Mouse (Mus musculus) CH12.LX (cell line): ENCODE measurements around the gene Bcas1. TPM values are rescaled to one million over a fixed set of nuclear protein-coding genes. Genes with fewer than 3 reads are reported as not detected.

Experiments used
- DNase-seq: peaks from one replicate; pipeline ENCODE4 v3.0.0-alpha.2; 2013; ENCODE audit errors: extremely low read depth
- H3K27ac ChIP-seq: 2 replicates; pipeline ENCODE4 v1.5.1; 2012; ENCODE audit warnings: low read depth, mild to moderate bottlenecking, control low read depth, moderate library complexity; ENCODE audit not compliant: insufficient read depth
- H3K27me3 ChIP-seq: replicated peaks from 2 replicates; pipeline ENCODE3; 2012; ENCODE audit warnings: inconsistent platforms
- H3K36me3 ChIP-seq, 2 experiments: replicated peaks in 1 of 2; 2 replicates each; pipeline versions ENCODE3 to v1.6.1; 2012; ENCODE audit warnings: inconsistent platforms in 1 of 2, low read length in 1 of 2, mild to moderate bottlenecking in 1 of 2, mixed read lengths in 1 of 2, moderate library complexity in 1 of 2; ENCODE audit not compliant: control insufficient read depth in 1 of 2, insufficient read depth in 1 of 2
- H3K4me1 ChIP-seq, 2 experiments: 2 replicates each; pipeline ENCODE4 v1.6.1; 2012; ENCODE audit warnings: inconsistent platforms in 1 of 2, moderate library complexity in 1 of 2; ENCODE audit not compliant: insufficient read depth in 2 of 2, control insufficient read depth in 1 of 2
- H3K4me2 ChIP-seq: 2 replicates; pipeline ENCODE4 v1.6.1; 2012; ENCODE audit warnings: low read depth, mild to moderate bottlenecking, control low read depth; ENCODE audit not compliant: poor library complexity, insufficient read depth, severe bottlenecking
- H3K4me3 ChIP-seq, 3 experiments: fragments of 150-350 bp in 1 of 3; sonication (generic) in 1 of 3; replicated peaks in 1 of 3; 2 replicates each; pipeline versions ENCODE3 to v1.5.1; 2011 to 2012; ENCODE audit warnings: low read depth in 2 of 3, low read length in 2 of 3, mild to moderate bottlenecking in 2 of 3, moderate library complexity in 2 of 3, control low read depth in 1 of 3, improper control_type of control experiment in 1 of 3, inconsistent platforms in 1 of 3, mixed read lengths in 1 of 3; ENCODE audit not compliant: poor library complexity in 1 of 3
- H3K79me2 ChIP-seq: replicated peaks from 2 replicates; pipeline ENCODE4 v1.6.1; 2012; ENCODE audit warnings: mild to moderate bottlenecking, moderate library complexity; ENCODE audit not compliant: control insufficient read depth, poor library complexity, insufficient read depth, severe bottlenecking; ENCODE audit errors: extremely low read depth
- H3K9ac ChIP-seq: 2 replicates; pipeline ENCODE4 v1.6.1; 2012; ENCODE audit warnings: low read depth, mild to moderate bottlenecking, control low read depth, moderate library complexity; ENCODE audit not compliant: insufficient read depth
- H3K9me3 ChIP-seq: replicated peaks from 2 replicates; pipeline ENCODE3; 2012; ENCODE audit warnings: low read length, inconsistent platforms, mixed read lengths
- CTCF ChIP-seq, 2 experiments: IDR thresholded peaks in 1 of 2; conservative IDR thresholded peaks in 1 of 2; 2 replicates each; pipeline ENCODE4 v1.5.1; 2011 to 2012; ENCODE audit warnings: low read depth in 2 of 2, low read length in 2 of 2, improper control_type of control experiment in 1 of 2, inconsistent platforms in 1 of 2, mild to moderate bottlenecking in 1 of 2, moderate library complexity in 1 of 2
- ELF1 ChIP-seq: IDR thresholded peaks from 2 replicates; pipeline ENCODE4 v1.6.1; 2014; ENCODE audit warnings: low read depth, mild to moderate bottlenecking, inconsistent platforms, low read length, improper control_type of control experiment
- GABPA ChIP-seq: IDR thresholded peaks from 2 replicates; pipeline ENCODE4 v1.6.1; 2012; ENCODE audit warnings: low read depth, low read length, improper control_type of control experiment, inconsistent platforms; ENCODE audit not compliant: insufficient replicate concordance
- IRF4 ChIP-seq: IDR thresholded peaks from 2 replicates; pipeline ENCODE4 v1.6.1; 2014; ENCODE audit warnings: low read depth, mild to moderate bottlenecking, inconsistent platforms, low read length, improper control_type of control experiment
- MEF2A ChIP-seq: IDR thresholded peaks from 2 replicates; pipeline ENCODE4 v1.6.1; 2014; ENCODE audit warnings: low read depth, mild to moderate bottlenecking, inconsistent platforms, low read length, improper control_type of control experiment, borderline replicate concordance
- MYC ChIP-seq: IDR thresholded peaks from 2 replicates; pipeline ENCODE4 v1.6.1; 2011; ENCODE audit warnings: low read depth, mild to moderate bottlenecking, improper control_type of control experiment, low read length
- RAD21 ChIP-seq: IDR thresholded peaks from 2 replicates; pipeline ENCODE4 v1.6.1; 2011; ENCODE audit warnings: low read depth, mild to moderate bottlenecking, low read length, improper control_type of control experiment, moderate library complexity
- SIN3A ChIP-seq: IDR thresholded peaks from 2 replicates; pipeline ENCODE4 v1.6.1; 2012; ENCODE audit warnings: low read length, improper control_type of control experiment, inconsistent platforms
- SMC3 ChIP-seq: IDR thresholded peaks from 2 replicates; pipeline ENCODE4 v1.6.1; 2011; ENCODE audit warnings: low read depth, low read length, improper control_type of control experiment
- TBP ChIP-seq: conservative IDR thresholded peaks from 2 replicates; pipeline ENCODE4 v1.6.1; 2011; ENCODE audit warnings: low read depth, low read length, improper control_type of control experiment
- ZC3H11A ChIP-seq: IDR thresholded peaks from 2 replicates; pipeline ENCODE4 v1.6.1; 2012; ENCODE audit warnings: low read depth, mild to moderate bottlenecking, inconsistent platforms, low read length, improper control_type of control experiment
- dilution Hi-C: fragments of 300-500 bp; cut with MboI; formaldehyde crosslinking; loops from 2 replicates; pipeline ENCODE4 v1.14.3; 2020; ENCODE audit warnings: low sequenced_read_pairs; ENCODE audit not compliant: extremely low pct_unique_long_range_greater_than_20kb, extremely low pct_ligation_motif_present
- in situ Hi-C: fragments of 300-500 bp; cut with MboI; formaldehyde crosslinking; loops from 3 replicates; pipeline ENCODE4 v1.14.3; 2019; ENCODE audit warnings: low sequenced_read_pairs, low pct_ligation_motif_present, low pct_unique_long_range_greater_than_20kb, mixed read lengths
- polyA plus RNA-seq: library from polyadenylated mRNA; unstranded; fragments of >175 nt; gene quantifications from 2 replicates; pipeline ENCODE4 v1.2.1, GENCODE M21; 2012; ENCODE audit warnings: low read depth; ENCODE audit not compliant: insufficient read length
- total RNA-seq, 2 experiments: library from RNA; depleted of rRNA; stranded (reverse); fragments of 300-350 nt in 1 of 2; fragments of >200 nt in 1 of 2; gene quantifications; 2 replicates each; pipeline ENCODE4 v1.2.3; 2012 to 2014

Bcas1 gene
- total and polyA plus RNA-seq, 3 experiments = 0.17 TPM; not detected in 2

DNA sequence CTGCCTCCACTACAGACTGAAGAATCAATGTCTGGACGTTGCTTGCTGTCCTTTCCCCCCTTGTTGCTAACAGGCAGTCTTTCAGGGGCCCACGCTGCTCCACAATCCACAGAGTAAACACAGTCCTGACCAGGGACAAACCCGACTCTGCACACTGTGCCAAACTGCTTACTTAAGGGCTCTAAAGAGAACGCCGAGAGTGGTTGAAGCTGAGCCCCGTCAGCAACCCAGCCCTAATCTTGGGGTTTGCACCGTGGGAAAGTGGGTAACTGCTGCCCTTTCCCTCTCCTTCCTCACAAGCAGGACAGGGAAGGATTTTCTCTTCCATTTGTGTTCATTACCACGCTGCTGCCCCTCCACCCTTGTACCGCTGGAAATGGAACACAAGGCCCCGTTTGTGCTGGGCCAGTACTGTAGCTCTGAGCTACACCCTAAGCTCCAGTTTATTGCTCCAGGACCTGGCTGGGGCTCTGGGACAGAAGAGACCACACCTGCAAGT is 83.8 kb downstream of the Bcas1 start:
- Histone ChIP-seq H3K4me3 (no peak overlapping the region), H3K9ac (no peak overlapping the region), H3K4me2 (no peak overlapping the region), H3K27ac (no peak overlapping the region), H3K9me3 (no peaks in the 10 kb centered on the region), H3K4me1 (peaks cover 12 to 32% of the 10 kb centered on the region in 2 experiments), H3K79me2 (no peaks in the 10 kb centered on the region), H3K27me3 (no peaks in the 10 kb centered on the region), H3K36me3 (no peaks in the 10 kb centered on the region)
- in situ Hi-C loops = loop anchor here (5.0 to 25.0 kb wide), 2 partner anchors 92 to 1382 kb away; partner anchors contain the start of gene Zfp64
- dilution Hi-C loops = no loop called here
- TF ChIP-seq ELF1 (no peak), MYC (no peak), TBP (no peak), GABPA (no peak), MEF2A (no peak)
- DNase-seq = no peak

DNA sequence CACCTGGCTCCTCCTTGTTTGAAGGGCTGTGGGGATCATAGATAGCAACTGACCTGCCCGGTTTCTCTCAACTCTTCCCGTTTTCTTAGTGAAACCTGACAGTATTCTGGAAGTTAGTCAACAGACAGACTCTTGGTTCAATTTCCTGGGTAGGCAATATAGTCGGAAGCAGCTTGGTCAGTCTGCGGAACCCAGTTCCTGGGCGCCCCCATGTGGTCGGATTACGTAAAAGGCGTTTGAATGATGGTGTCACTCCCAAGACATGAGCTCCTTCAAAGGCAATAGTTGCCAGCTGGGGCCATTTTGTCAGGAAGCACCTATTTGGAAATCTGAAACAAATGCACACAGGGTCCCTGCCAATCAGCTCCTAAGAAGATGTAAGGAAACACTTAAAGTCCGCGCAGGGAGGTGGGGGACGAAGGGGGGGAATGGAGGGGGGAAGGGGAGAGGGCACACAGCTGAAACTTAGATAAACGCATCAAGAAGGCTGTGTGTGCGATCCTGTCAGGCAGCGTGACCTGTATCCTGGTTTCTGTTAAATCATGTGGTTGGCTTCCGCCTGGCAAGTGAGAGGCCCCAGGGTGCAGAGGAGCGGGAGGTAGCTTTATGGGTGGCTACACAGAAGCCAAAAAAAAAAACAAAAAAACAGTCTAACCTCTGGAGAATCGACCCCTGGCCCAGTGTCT is 84.4 kb downstream of the Bcas1 start:
- H3K79me2 ChIP-seq = no peaks in the 10 kb centered on the region
- no peaks in the 10 kb centered on the region for H3K9me3 ChIP-seq
- TF ChIP-seq IRF4 (no peak), SMC3 (peak; percentile 93), GABPA (no peak), ZC3H11A (peak; percentile 47; the same call in 1 of the 2 replicates), MEF2A (no peak), ELF1 (peak; percentile 57; the same call in 1 of the 2 replicates), CTCF (conservative IDR thresholded peaks at IDR 0.05 in 1 of 2, IDR thresholded peaks at IDR 0.05 in 1 of 2; ENCODE audit: low read depth in 2 of 2, low read length in 2 of 2) (peak; percentile 46 to 88; a peak in 3 of 4 replicates), SIN3A (0 out of 2 replicates have a peak, but pooled peaks have one; percentile 36), RAD21 (peak; percentile 94)
- peaks cover 12 to 32% of the 10 kb centered on the region in 2 experiments for H3K4me1 ChIP-seq
- no peak overlapping the region for H3K9ac ChIP-seq
- no peak overlapping the region for H3K4me3 ChIP-seq
- DNase-seq = peak; percentile 88
- in situ Hi-C loops (loop anchor here (5.0 to 25.0 kb wide), 2 partner anchors 91 to 1381 kb away; partner anchors contain the start of gene Zfp64), dilution Hi-C loops (no loop called here)
- no peaks in the 10 kb centered on the region for H3K36me3 ChIP-seq
- no peak overlapping the region for H3K4me2 ChIP-seq
- no peaks in the 10 kb centered on the region for H3K27me3 ChIP-seq
- no peak overlapping the region for H3K27ac ChIP-seq
